Mouse (Mus musculus): ENCODE data around the gene Grk5. TPM values are rescaled to one million over a fixed set of nuclear protein-coding genes. Genes with fewer than 3 reads are reported as not detected.

Gene Grk5
- polyA plus RNA-seq, 1 experiment from 2014 or later = 2.8 TPM

DNA sequence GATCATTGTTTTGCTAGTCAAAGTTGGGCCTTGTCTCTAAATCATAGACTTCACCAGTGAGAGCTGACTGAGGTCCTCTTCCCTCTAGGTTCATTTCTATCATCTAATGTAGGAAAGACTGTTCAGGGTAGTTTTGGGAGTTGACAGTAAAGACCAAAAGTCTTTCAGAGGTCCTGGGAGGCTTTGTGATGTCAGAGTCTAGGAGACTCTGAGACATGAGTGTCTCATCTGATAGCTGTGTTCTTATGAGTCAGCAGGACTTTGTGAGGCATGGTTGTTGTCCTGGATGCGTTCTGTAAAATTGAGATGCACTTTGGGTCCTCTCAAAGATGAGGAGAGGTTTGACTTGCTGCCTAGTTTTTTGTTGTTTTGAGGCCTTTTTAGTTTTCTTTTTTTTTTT, 66.2 kb downstream of the Grk5 start:
- Histone ChIP-seq H3K9ac (no peak overlapping the region), H3K36me3 (no peaks in the 10 kb centered on the region), H3K4me3 (replicated peaks) (no peak overlapping the region), H3K4me1 (no peaks in the 10 kb centered on the region), H3K27me3 (replicated peaks) (no peaks in the 10 kb centered on the region), H3K27ac (no peak overlapping the region), H3K4me2 (no peak overlapping the region), H3K9me3 (no peaks in the 10 kb centered on the region)
- ATAC-seq (ENCODE audit: insufficient read depth, low FRiP score, low read depth) = no peak
- 95% methylated on average over 1 of the region's 1 CpGs for WGBS

DNA sequence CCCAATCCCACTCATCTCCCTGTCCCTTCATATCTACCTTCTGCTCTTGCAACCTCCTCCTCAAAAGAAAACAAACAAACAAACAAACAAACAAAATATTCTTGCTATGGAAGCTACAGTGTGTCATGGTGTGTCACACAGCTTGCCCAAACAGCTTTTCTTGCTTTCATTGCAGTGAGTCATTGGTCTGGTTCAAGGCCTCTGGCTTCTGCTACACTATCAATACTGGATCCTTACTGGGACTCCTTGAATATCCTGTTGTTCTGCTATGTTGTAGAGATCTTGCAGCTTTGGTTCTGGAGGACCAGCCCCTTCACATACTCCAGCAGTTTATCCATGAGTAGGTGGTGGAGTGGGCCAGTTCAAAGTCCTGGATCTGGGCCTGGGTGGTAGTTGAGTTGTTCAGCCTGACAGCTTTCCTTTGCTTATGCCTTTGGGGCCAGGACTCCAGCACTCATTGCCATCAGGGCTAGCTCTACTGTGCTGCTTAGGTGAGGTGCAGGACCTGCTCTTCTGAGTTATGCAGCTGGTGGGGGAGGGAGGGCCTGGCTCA, 66.7 kb downstream of the Grk5 start:
- Histone ChIP-seq H3K27ac (no peak overlapping the region), H3K4me3 (replicated peaks) (no peak overlapping the region), H3K27me3 (replicated peaks) (no peaks in the 10 kb centered on the region), H3K9me3 (no peaks in the 10 kb centered on the region), H3K4me2 (no peak overlapping the region), H3K36me3 (no peaks in the 10 kb centered on the region), H3K4me1 (no peaks in the 10 kb centered on the region), H3K9ac (no peak overlapping the region)
- no peak for ATAC-seq (ENCODE audit: insufficient read depth, low FRiP score, low read depth)

DNA sequence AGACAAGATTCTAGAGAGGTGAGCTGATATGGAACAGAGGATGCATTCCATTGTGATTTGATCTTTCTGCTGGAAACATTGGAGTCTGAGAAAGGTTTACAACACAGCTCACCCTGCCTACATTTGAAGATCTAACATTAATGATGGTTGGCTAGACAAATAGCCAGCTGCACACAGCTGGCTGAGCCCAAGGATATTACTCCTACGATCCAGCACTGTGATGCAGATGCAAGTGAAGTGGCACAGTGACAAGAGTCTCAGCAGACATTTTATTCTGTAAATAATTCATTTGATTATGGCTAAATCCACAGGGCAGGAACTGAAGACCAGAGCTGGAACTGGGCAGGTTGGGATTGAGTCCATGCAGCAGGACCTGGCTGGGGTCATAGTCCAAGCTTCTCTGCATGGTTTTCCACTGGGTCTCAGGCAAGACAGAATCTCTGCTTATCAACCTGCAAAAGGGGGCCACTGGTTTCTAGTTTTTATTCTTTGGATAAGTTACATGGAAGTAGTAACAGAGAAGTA, 70.2 kb downstream of the Grk5 start:
- Histone ChIP-seq H3K27me3 (replicated peaks) (no peaks in the 10 kb centered on the region), H3K9ac (no peak overlapping the region), H3K27ac (no peak overlapping the region), H3K36me3 (no peaks in the 10 kb centered on the region), H3K4me3 (replicated peaks) (no peak overlapping the region), H3K4me2 (no peak overlapping the region), H3K9me3 (no peaks in the 10 kb centered on the region), H3K4me1 (0 out of 2 replicates have a peak, but pooled peaks cover 4% of the 10 kb centered on the region)
- no peak for ATAC-seq (ENCODE audit: insufficient read depth, low FRiP score, low read depth)
- WGBS = 58% methylated on average over 1 of the region's 1 CpGs

DNA sequence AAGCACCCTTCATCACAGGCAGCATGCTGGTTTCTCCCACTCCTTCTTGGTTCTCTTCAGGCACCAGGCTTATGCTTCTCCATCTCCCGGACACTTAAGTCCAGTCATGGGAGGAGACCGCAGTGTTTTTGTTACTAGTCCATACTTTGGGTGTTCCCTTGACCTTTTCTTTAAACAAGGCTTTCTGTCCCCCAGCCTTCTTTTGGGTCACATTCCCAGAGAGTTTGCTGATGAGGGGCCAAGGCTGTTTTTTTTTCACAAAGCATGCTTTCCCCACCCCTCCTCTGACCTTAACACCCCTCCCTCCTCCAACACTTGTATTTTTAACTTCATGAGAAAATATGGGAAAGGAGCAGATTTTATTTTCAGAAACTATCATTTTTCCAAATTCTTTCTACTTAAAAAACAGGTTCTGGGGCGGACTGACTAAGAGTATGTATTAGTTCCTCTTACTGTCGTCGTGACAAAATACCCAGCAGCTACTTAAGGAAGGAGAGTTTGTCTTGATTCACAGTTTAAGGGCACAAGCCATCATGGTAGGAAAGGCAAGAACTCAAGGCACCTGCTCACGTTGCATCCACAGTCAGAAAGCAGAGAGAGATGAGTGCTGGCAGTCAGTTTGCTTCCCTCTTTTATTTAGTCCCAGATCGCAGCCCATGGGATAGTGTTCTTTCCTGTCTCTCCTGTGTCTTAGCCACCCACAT, 73.0 kb downstream of the Grk5 start:
- Histone ChIP-seq H3K9ac (no peak overlapping the region), H3K4me2 (no peak overlapping the region), H3K36me3 (no peaks in the 10 kb centered on the region), H3K9me3 (no peaks in the 10 kb centered on the region), H3K4me3 (replicated peaks) (no peak overlapping the region), H3K27me3 (replicated peaks) (no peaks in the 10 kb centered on the region), H3K4me1 (0 out of 2 replicates have a peak, but pooled peaks cover 4% of the 10 kb centered on the region), H3K27ac (no peak overlapping the region)
- WGBS = 66% methylated on average over 7 of the region's 7 CpGs
- no peak for ATAC-seq (ENCODE audit: insufficient read depth, low FRiP score, low read depth)

DNA sequence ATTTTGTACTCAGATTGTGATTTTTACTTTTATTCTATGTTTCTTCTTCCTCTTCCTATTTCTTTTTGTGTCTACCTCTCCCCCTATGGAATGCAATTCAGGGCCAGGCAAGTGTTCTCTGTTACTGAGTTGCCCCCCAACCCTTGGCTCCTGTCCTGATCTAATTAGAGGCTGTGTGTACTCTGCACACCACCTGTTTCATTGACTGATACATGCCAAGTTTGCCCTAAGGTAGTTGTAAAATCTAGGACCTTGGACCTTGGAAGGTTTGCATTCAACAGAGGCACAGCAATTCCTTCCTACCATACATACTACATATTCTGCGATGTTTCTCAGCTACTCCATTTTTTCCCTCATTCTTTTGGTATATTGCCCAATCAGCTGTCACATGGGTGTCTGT, 78.4 kb downstream of the Grk5 start:
- 82% methylated on average over 1 of the region's 1 CpGs for WGBS
- H3K9me3 ChIP-seq = no peaks in the 10 kb centered on the region
- H3K4me1 ChIP-seq = no peaks in the 10 kb centered on the region
- no peak overlapping the region for H3K4me3 ChIP-seq (replicated peaks)
- H3K4me2 ChIP-seq = no peak overlapping the region
- H3K9ac ChIP-seq = no peak overlapping the region
- no peak for ATAC-seq (ENCODE audit: insufficient read depth, low FRiP score, low read depth)
- no peak overlapping the region for H3K27ac ChIP-seq
- no peaks in the 10 kb centered on the region for H3K27me3 ChIP-seq (replicated peaks)
- H3K36me3 ChIP-seq = no peaks in the 10 kb centered on the region

DNA sequence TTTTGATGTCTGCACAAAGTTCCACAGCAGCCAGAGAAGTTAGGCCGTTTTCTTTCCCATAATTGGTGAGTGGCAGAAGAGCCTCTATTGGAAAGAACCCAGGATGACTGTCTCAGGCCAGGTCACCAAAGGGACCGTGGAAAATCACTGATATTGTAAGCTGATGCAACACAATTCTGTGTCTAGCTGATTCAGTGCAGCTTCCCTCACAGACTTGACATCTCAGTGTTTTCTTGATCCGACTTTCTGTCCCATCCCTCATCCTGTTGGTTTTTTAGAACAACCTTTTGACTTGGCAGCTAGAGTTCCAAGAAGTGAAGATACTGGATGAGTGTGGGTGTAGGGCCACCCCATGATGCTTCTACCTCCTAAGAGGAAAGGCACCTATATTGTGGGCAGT, 80.9 kb downstream of the Grk5 start:
- H3K9ac ChIP-seq = no peak overlapping the region
- no peak overlapping the region for H3K27ac ChIP-seq
- H3K4me3 ChIP-seq (replicated peaks) = no peak overlapping the region
- H3K36me3 ChIP-seq = no peaks in the 10 kb centered on the region
- ATAC-seq (ENCODE audit: insufficient read depth, low FRiP score, low read depth) = no peak
- H3K27me3 ChIP-seq (replicated peaks) = no peaks in the 10 kb centered on the region
- 74% methylated on average over 3 of the region's 3 CpGs for WGBS
- no peaks in the 10 kb centered on the region for H3K4me1 ChIP-seq
- no peaks in the 10 kb centered on the region for H3K9me3 ChIP-seq
- no peak overlapping the region for H3K4me2 ChIP-seq

DNA sequence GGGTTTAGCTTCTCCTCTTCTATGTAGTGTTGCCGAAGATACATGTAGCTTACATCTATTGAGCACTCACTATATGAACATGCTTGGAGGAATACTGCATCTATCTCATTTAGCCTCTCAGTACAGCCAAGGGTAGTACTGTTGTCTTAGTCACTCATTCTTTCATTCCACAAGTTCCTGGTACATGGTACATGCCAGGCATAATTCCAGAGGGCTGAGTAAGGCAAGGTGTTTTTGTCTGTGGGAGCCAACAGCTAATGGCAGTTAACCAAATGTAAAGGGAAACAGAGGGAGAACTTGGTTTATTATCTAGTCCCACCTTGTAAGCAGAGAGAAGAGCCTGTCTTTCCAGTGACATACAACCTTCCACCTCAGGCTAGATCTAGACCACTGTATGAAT, 82.0 kb downstream of the Grk5 start:
- H3K4me3 ChIP-seq (replicated peaks) = no peak overlapping the region
- no peak overlapping the region for H3K4me2 ChIP-seq
- H3K27me3 ChIP-seq (replicated peaks) = no peaks in the 10 kb centered on the region
- no peak overlapping the region for H3K9ac ChIP-seq
- H3K4me1 ChIP-seq = no peaks in the 10 kb centered on the region
- no peak overlapping the region for H3K27ac ChIP-seq
- no peaks in the 10 kb centered on the region for H3K9me3 ChIP-seq
- WGBS = 94% methylated on average over 1 of the region's 1 CpGs
- no peak for ATAC-seq (ENCODE audit: insufficient read depth, low FRiP score, low read depth)
- no peaks in the 10 kb centered on the region for H3K36me3 ChIP-seq

DNA sequence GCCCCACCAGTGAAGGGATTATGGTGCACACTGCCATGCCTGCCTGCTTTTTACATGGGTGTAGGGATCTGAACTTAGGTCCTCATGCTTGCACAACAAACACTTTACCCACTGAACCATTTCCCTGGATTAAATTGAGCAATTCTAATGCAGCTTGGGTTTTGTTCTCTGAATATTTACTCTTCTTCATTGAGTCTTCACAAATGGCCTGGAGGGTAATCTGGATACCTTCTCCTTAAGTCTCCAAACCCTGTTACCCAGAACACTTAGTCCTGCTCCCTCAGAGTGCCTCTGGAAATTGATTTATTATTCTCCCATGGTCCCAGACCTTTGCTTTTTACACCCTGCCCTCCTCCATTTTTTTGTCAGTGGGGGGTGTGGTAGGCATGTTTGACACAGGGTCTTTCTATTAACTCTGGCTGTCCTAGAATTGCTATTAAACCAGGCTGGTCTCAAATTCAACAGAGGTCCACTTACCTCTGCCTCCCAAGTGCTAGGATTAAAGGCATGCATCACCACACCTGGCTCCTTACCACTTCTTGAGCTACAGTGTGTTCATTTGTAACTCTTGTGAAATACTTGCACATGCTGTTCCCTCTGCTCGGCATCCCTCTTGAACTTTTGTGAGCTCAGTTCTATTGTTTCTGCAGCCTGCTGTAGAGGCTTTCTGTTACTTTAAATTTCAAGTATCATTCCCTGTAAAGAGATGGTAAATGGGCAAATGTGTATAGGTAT, 82.9 kb downstream of the Grk5 start:
- no peaks in the 10 kb centered on the region for H3K27me3 ChIP-seq (replicated peaks)
- H3K36me3 ChIP-seq = no peaks in the 10 kb centered on the region
- H3K27ac ChIP-seq = no peak overlapping the region
- ATAC-seq (ENCODE audit: insufficient read depth, low FRiP score, low read depth) = no peak
- 72% methylated on average over 1 of the region's 1 CpGs for WGBS
- H3K4me2 ChIP-seq = no peak overlapping the region
- H3K9me3 ChIP-seq = no peaks in the 10 kb centered on the region
- H3K4me1 ChIP-seq = no peaks in the 10 kb centered on the region
- no peak overlapping the region for H3K9ac ChIP-seq
- H3K4me3 ChIP-seq (replicated peaks) = no peak overlapping the region

DNA sequence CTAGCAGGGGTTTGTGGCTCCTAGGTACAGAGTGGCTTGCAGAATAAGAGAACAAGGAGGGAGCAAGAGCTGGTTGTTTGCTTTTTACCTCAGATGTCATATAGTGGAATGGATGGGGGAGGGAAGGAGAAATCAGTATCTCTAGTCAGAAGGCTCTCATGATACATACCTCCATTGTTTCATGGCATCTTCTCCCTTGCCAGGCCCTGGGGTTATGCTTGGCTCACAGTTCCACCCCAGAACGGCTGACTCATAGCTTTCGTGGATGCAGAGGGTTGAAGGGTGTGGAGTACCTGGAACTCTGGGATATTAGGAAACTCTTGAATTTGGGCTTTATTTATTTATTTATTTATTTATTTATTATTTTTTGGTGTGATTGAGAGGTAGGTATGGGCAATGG, 84.0 kb downstream of the Grk5 start:
- no peak for ATAC-seq (ENCODE audit: insufficient read depth, low FRiP score, low read depth)
- WGBS = 88% methylated on average over 2 of the region's 2 CpGs
- Histone ChIP-seq H3K4me1 (no peaks in the 10 kb centered on the region), H3K27ac (no peak overlapping the region), H3K4me3 (replicated peaks) (no peak overlapping the region), H3K27me3 (replicated peaks) (no peaks in the 10 kb centered on the region), H3K9ac (no peak overlapping the region), H3K4me2 (no peak overlapping the region), H3K36me3 (no peaks in the 10 kb centered on the region), H3K9me3 (no peaks in the 10 kb centered on the region)

DNA sequence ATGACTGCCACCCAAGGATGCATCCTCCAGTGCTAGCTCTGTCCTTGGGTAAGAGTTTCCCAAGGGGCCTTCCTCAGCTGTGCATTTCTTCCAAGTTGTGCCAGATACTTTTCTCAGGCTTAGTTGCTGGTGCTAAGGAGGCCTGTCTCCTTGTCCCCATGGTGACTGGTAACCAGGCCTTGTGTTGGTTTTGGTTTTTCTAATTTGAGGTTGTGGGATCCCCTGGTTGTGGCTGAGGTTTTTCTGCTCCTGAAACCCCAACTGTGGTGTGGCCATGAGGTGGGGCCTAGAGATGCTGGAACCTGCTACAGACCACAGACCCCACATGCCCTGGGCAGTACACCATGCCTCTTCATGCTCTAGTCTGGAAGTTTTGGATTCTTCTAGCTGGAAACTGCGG, 90.0 kb downstream of the Grk5 start:
- H3K36me3 ChIP-seq = no peaks in the 10 kb centered on the region
- no peak overlapping the region for H3K4me2 ChIP-seq
- ATAC-seq (ENCODE audit: insufficient read depth, low FRiP score, low read depth) = no peak
- no peaks in the 10 kb centered on the region for H3K27me3 ChIP-seq (replicated peaks)
- no peaks in the 10 kb centered on the region for H3K9me3 ChIP-seq
- H3K27ac ChIP-seq = no peak overlapping the region
- 88% methylated on average over 1 of the region's 1 CpGs for WGBS
- no peaks in the 10 kb centered on the region for H3K4me1 ChIP-seq
- no peak overlapping the region for H3K9ac ChIP-seq
- H3K4me3 ChIP-seq (replicated peaks) = no peak overlapping the region

DNA sequence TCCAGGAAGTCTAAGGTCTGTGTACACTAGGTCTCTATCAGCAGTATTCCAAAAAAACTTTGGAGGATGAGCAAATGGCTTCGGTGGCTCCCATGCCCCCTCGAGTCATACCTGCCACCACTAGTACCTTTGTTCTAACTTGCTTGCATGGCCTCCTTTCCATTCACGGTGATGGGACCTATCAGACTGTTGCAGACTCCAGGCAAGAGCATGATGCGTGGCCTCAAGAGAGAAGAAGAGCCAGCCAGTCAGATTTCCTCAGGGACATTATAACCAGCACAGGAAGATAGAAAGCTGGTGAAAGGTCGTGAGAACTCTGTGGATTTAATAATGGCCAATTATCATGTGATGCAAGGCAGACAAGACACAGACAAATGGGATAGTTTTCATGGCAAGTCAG, 91.8 kb downstream of the Grk5 start:
- WGBS = 76% methylated on average over 5 of the region's 5 CpGs
- no peaks in the 10 kb centered on the region for H3K9me3 ChIP-seq
- no peak overlapping the region for H3K27ac ChIP-seq
- no peak overlapping the region for H3K4me2 ChIP-seq
- no peak overlapping the region for H3K4me3 ChIP-seq (replicated peaks)
- no peak for ATAC-seq (ENCODE audit: insufficient read depth, low FRiP score, low read depth)
- H3K9ac ChIP-seq = no peak overlapping the region
- no peaks in the 10 kb centered on the region for H3K4me1 ChIP-seq
- no peaks in the 10 kb centered on the region for H3K27me3 ChIP-seq (replicated peaks)
- H3K36me3 ChIP-seq = no peaks in the 10 kb centered on the region

DNA sequence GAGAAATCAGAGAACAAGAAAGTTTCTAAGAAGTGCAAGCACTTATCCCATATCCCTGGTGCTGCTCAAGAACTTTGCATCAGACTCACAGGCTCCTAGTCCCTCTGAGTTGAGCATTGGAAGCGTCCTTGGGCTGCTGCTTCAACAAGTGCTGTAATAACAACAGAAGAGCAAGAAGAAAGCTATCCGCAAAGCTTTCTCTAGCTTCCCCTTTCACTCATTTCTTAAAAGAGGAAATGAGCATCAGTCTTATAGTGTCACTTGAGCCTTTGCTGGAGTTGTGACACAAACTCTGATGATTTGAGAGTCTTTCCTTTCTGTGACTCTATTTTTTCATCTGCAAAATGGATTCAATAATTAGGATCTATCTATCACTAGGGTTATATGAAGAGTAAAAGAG, 92.3 kb downstream of the Grk5 start:
- Histone ChIP-seq H3K27ac (no peak overlapping the region), H3K4me3 (replicated peaks) (no peak overlapping the region), H3K9me3 (no peaks in the 10 kb centered on the region), H3K36me3 (no peaks in the 10 kb centered on the region), H3K27me3 (replicated peaks) (no peaks in the 10 kb centered on the region), H3K4me2 (no peak overlapping the region), H3K9ac (no peak overlapping the region), H3K4me1 (no peaks in the 10 kb centered on the region)
- ATAC-seq (ENCODE audit: insufficient read depth, low FRiP score, low read depth) = no peak
- 71% methylated on average over 2 of the region's 2 CpGs for WGBS

All from stomach, embryonic 15.5 days (tissue).